Mouse (Mus musculus) erythroblast, embryonic 14.5 days (primary cell): Measurements from ENCODE around the gene Fzd7.

Experiments used
- GATA1 ChIP-seq: IDR thresholded peaks from 2 replicates; pipeline ENCODE4 v1.6.1; 2012; ENCODE audit warnings: low read length, inconsistent platforms, mixed read lengths
- TAL1 ChIP-seq: IDR thresholded peaks from 3 replicates; pipeline ENCODE4 v1.6.1; 2012; ENCODE audit warnings: low read length, inconsistent platforms, mixed read lengths

- no peak for TF ChIP-seq TAL1
- no peak for TF ChIP-seq GATA1
Observed at GRCm38 (mm10) chr1:59445242-59445641, 37.0 kb upstream of the Fzd7 start.
